Mouse (Mus musculus): ENCODE data around the gene Tgfbr3.

The Tgfbr3 gene

GRCm38 (mm10) chr5:107289234-107289764, at the start of gene Tgfbr3:
Gene Tgfbr3 (minus strand): TSS chr5:107289629.
- in situ Hi-C loops (cut with MboI, MseI) = no loop called here

DNA sequence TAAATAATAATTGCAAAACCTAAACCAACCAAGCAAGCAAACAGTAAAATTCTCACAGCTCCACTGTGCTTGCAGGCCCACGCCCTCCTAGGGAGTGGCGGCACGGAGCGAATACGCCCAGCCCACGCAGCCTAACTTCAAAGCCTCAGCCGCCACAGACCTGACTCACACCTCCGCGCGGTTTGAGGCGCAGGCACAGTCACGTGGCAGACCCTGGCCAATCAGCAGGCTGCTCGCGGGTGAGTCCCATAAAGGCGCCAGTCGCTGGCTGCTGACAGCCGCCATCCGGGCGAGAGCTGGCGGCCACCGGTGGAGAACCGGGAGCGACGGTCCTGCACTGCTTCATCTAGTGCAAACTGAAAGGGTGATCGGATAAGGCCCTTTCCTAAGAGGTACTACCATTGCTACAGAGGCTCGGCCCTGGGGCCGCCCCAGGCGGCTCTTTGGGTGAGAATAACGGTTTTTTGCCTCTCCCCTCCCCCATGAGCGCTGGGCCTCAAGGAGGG, 41.5 kb upstream of the Tgfbr3 start, which contains the start of gene Brdt:
TSS of gene Brdt (plus strand) at position 244 of the 506 bp plus-strand sequence.
- in situ Hi-C loops (cut with MboI, MseI) = no loop called here

DNA sequence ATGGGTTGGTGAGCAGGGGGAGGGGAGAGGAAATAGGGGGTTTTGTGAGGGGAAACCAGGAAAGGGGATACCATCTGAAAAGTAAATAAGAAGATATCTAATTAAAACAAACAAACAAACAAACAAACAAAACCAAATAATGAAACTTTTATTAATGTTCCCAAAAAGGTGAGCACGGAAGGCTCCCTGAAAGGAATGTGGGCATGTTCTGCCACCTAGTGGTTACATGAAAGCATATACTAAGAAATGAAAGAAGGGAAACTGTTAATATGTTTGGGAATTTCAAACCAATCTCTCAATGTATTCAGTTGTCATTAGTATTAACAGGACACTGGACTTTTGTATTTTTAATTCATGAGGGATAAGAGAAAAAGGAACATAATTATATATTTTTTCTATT, 31.3 kb upstream of the Tgfbr3 start:
- in situ Hi-C loops (cut with MboI, MseI) = loop anchor here (10.0 kb wide), 1 partner anchor 306 kb away; no protein-coding TSS in a partner anchor

GRCm38 (mm10) chr5:107317141-107317540, 27.7 kb upstream of the Tgfbr3 start:
- in situ Hi-C loops (cut with MboI, MseI) = loop anchor here (5.0 kb wide), 1 partner anchor 455 kb away; no protein-coding TSS in a partner anchor

GRCm38 (mm10) chr5:107307432-107307831, 18.0 kb upstream of the Tgfbr3 start:
- in situ Hi-C loops (cut with MboI, MseI) = no loop called here

- in situ Hi-C loops (cut with MboI, MseI) = no loop called here
These were observed 14.8 kb upstream of the Tgfbr3 start for GRCm38 (mm10) chr5:107304117-107304825.

DNA sequence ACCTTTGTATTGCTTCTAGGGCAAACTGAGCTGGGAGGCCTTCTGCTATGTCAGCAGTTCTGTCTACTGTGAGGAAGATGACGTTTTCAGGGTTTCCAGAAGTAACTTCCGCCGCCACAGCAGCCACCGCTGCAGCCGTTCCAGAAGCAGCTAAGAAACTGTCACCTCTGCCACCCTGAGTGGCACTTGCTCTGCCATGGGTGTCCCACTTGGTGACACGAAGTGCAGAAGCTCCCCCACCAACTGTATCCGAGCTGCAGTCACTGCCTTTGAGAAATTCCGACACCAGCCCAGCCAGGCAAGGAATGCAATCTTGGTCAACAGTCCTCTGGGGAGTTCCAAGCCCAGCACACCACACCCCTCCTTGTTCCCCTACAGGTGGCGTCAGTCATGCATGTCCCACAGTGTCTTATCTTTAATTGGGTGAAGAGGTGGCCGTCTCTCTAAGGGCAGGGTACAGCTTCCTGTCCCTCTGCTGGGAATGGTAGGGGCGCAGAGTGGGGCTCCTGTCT, 14.0 kb upstream of the Tgfbr3 start:
- in situ Hi-C loops (cut with MboI, MseI) = no loop called here

- in situ Hi-C loops (cut with MboI, MseI) = no loop called here
These were observed 9.4 kb upstream of the Tgfbr3 start for GRCm38 (mm10) chr5:107298854-107299253.

- in situ Hi-C loops (cut with MboI, MseI) = no loop called here
These were observed 7.3 kb upstream of the Tgfbr3 start for GRCm38 (mm10) chr5:107296512-107297322.

DNA sequence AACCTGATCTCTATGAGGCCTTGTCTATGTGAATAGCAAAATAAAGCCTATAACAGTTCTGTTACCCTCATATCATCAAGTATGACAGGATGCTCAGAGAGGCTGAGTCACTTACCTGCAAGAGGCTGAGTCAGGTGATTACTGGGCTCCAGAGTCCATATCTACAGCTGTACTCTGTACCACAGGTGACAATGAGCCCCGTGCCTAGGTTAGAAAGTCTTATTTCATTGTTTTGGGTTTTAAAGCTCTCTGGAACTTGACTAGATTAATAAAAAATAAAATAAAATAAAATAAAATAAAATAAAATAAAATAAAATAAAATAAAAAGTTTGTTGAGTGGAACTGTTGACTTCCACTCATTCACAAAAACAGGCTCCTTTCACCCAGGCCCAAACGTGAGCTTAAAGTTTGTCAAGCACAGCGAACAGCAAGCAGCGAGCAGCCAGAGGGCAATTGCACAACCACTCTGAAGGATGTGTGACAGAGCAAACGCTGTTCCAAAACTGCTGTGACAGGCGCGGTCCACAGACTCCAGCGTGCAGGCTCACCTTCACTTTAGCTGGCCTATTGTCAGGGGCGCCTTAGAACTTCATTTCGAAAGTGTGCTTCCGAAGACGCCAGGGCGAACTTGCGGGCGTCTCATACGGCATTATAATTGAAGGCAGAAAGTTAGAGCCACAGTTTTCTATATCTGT, 6.5 kb upstream of the Tgfbr3 start:
- in situ Hi-C loops (cut with MboI, MseI) = no loop called here

- in situ Hi-C loops (cut with MboI, MseI) = no loop called here
These were observed 5.8 kb upstream of the Tgfbr3 start for GRCm38 (mm10) chr5:107295061-107295816.

- in situ Hi-C loops (cut with MboI, MseI) = no loop called here
These were observed 4.6 kb upstream of the Tgfbr3 start for GRCm38 (mm10) chr5:107294041-107294440.

- in situ Hi-C loops (cut with MboI, MseI) = no loop called here
These were observed 557 bp upstream of the Tgfbr3 start for GRCm38 (mm10) chr5:107289986-107290385.

- in situ Hi-C loops (cut with MboI, MseI) = no loop called here
These were observed 799 bp downstream of the Tgfbr3 start for GRCm38 (mm10) chr5:107288427-107289233.

DNA sequence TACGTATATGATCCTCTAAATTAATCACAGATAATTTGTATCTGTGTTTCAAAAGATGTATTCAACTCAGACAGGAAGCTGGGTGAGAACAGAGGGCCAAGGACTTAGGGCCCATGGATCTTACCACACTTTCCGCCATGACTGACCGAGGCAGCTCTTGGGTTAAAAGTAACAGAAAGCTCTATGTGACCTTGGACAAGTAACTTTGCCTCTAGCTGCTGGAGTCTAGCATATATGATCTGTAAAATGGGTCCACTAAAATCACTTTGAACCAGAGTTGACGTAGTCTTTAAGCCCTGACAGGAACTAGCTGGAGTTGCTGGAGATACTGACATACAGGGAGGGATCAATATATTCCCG, 1.5 kb downstream of the Tgfbr3 start:
- in situ Hi-C loops (cut with MboI, MseI) = no loop called here

- in situ Hi-C loops (cut with MboI, MseI) = no loop called here
These were observed 2.0 kb downstream of the Tgfbr3 start for GRCm38 (mm10) chr5:107287254-107287907.

- in situ Hi-C loops (cut with MboI, MseI) = no loop called here
These were observed 3.9 kb downstream of the Tgfbr3 start for GRCm38 (mm10) chr5:107285563-107285962.

GRCm38 (mm10) chr5:107283935-107284524, 5.4 kb downstream of the Tgfbr3 start:
- in situ Hi-C loops (cut with MboI, MseI) = no loop called here

All from T-helper 2 cell (primary cell).